Mouse (Mus musculus) forebrain, embryonic 15.5 days (tissue): ENCODE measurements at regions not wholly inside any gene's neighbourhood (a gene's known extent, or its start where the extent isn't known, plus 50 kb on each side); places are given as distances from the start of the nearest gene placed in this dataset.

Experiments
- ATAC-seq: fragments of 200-750 bp; cut with Nextera tagmentation; replicated peaks from 2 replicates; pipeline ENCODE4 v1.8.0; 2017; ENCODE audit warnings: mild to moderate bottlenecking, moderate TSS enrichment, moderate library complexity
- H3K27ac ChIP-seq: fragments of 300-500 bp; sonication (generic); replicated peaks from 2 replicates; pipeline ENCODE4 v1.5.1; 2015; ENCODE audit warnings: mild to moderate bottlenecking, inconsistent platforms
- H3K27me3 ChIP-seq: fragments of 300-500 bp; sonication (generic); 2 replicates; pipeline ENCODE4 v1.6.1; 2015; ENCODE audit warnings: inconsistent platforms
- H3K36me3 ChIP-seq: fragments of 300-500 bp; sonication (generic); 2 replicates; pipeline ENCODE4 v1.6.1; 2015; ENCODE audit warnings: mild to moderate bottlenecking, inconsistent platforms
- H3K4me1 ChIP-seq: fragments of 300-500 bp; sonication (generic); 2 replicates; pipeline ENCODE4 v1.6.1; 2015; ENCODE audit warnings: inconsistent platforms
- H3K4me2 ChIP-seq: fragments of 300-500 bp; sonication (generic); replicated peaks from 2 replicates; pipeline ENCODE4 v1.6.1; 2015; ENCODE audit warnings: mild to moderate bottlenecking, inconsistent platforms
- H3K4me3 ChIP-seq: fragments of 300-500 bp; sonication (generic); 2 replicates; pipeline ENCODE4 v1.5.1; 2015; ENCODE audit warnings: mild to moderate bottlenecking, inconsistent platforms
- H3K9ac ChIP-seq: fragments of 300-500 bp; sonication (generic); replicated peaks from 2 replicates; pipeline ENCODE4 v1.6.1; 2015; ENCODE audit warnings: mild to moderate bottlenecking, inconsistent platforms
- H3K9me3 ChIP-seq: fragments of 300-500 bp; sonication (generic); 2 replicates; pipeline ENCODE4 v1.6.1; 2016; ENCODE audit warnings: inconsistent platforms
- WGBS: fragments of 180-500 bp; shearing (Covaris S2); methylation state at CpG from one replicate; pipeline ENCODE4 v1.1.7; 2015; ENCODE audit warnings: mixed read lengths; 5-methylcytosine and 5-hydroxymethylcytosine counted together

DNA sequence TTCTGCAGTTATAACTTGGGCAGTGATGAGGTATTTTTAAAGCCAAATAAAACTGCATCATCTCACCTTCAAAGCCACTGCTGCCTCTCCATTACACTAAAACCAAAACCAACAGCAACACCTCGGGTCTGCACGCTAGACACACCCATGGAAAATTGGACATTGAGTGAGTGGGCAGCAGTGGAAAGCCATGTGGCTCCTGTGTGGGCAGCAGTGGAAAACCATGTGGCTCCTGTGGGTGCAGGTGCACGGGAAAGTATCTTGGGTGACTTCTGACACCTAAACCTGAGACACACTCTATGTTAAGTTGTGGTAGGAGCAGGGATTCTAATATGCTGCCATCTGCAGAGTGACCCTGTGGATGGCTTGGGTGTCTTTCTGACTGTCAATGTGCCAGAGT lies 245.3 kb downstream of the Tle4 start:
- 95% methylated on average over 3 of the region's 3 CpGs for WGBS
- Histone ChIP-seq H3K36me3 (no peaks in the 10 kb centered on the region), H3K27ac (no peak overlapping the region), H3K9ac (no peak overlapping the region), H3K4me2 (no peak overlapping the region), H3K4me3 (no peak overlapping the region), H3K4me1 (no peaks in the 10 kb centered on the region), H3K27me3 (no peaks in the 10 kb centered on the region), H3K9me3 (no peaks in the 10 kb centered on the region)
- ATAC-seq = no peak

DNA sequence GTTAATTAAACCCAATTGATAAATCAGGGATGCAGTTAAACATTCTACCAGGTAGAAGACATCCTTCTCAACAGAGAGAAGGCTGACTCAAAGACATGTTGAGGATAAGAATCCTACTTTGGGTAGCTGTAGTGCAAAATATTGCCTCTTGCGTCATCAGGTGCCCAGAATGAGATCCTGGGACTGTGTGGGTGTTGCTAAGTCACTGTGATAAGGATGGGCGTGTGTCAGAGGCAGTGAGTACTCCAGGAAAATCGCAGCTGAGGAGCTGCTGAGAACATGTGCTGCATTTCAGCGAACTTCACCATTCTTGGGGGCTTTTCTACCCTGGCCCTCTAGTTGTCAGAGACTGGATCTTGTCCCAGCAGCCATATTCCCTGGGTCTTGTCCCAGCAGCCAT lies 244.7 kb downstream of the Tle4 start:
- Histone ChIP-seq H3K4me1 (no peaks in the 10 kb centered on the region), H3K9ac (no peak overlapping the region), H3K4me3 (no peak overlapping the region), H3K27me3 (no peaks in the 10 kb centered on the region), H3K27ac (no peak overlapping the region), H3K9me3 (no peaks in the 10 kb centered on the region), H3K4me2 (no peak overlapping the region), H3K36me3 (no peaks in the 10 kb centered on the region)
- 95% methylated on average over 4 of the region's 4 CpGs for WGBS
- ATAC-seq = no peak

DNA sequence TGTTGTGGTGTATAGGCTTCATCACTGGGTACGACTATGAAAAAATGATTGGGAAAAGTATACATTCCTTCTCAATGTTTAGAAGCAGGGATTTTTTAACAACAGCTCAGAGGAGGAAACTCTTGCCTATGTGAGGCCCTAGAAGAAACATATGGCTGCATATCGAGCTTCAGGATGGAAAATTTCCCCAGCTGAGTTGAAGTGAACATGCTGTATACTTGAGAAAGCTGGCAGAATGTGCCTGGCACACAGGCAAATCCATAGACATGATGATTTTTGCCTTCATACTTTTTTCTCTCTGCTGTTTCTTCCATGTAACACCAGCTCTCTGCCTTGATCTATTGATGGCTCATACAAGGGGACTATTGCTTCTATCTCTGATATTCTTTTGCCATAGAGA lies 242.7 kb downstream of the Tle4 start:
- Histone ChIP-seq H3K9me3 (no peaks in the 10 kb centered on the region), H3K27ac (no peak overlapping the region), H3K9ac (no peak overlapping the region), H3K4me1 (no peaks in the 10 kb centered on the region), H3K4me2 (no peak overlapping the region), H3K36me3 (no peaks in the 10 kb centered on the region), H3K4me3 (no peak overlapping the region), H3K27me3 (no peaks in the 10 kb centered on the region)
- WGBS = 78% methylated on average over 2 of the region's 2 CpGs
- ATAC-seq = no peak

DNA sequence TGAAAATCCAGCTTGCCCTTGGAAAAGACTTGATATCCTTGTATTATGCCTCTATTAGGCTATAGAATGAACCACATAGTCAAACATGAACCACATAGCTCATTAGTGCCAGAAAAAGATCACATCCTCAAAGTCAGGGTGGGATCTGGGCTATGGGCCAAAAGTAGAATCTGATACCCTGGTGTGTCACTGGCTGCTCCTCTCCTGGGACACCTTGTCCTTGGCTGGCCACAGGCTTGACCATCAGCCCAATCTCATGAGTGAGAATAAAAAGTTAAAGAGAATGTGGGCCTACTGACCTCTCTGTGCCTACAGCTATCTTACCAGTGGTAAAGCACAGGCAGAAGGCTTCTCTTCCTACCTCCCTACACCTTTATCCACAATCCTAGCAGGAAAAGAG lies 241.9 kb downstream of the Tle4 start:
- Histone ChIP-seq H3K9ac (no peak overlapping the region), H3K36me3 (no peaks in the 10 kb centered on the region), H3K27ac (no peak overlapping the region), H3K27me3 (no peaks in the 10 kb centered on the region), H3K9me3 (no peaks in the 10 kb centered on the region), H3K4me3 (no peak overlapping the region), H3K4me1 (no peaks in the 10 kb centered on the region), H3K4me2 (no peak overlapping the region)
- no peak for ATAC-seq

DNA sequence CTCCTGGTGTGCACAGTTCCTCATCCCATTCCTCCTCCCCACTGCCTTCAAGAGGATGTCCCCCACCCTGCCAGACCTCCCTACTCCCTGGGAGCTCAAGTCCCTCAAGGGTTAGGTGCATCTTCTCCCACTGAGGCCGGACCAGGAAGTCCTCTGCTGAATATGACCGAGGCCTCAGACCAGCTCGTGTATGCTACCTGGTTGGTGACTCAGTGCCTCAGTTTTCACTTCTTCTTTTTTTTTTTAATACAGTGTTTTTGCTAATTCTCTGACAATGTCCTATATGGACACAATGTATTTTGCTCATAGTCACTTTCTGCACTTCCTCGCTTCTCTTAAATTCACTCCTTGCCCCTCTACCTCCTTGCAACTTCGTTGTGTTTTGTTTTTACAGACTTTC lies 237.2 kb downstream of the Tle4 start:
- no peaks in the 10 kb centered on the region for H3K4me1 ChIP-seq
- no peak overlapping the region for H3K27ac ChIP-seq
- H3K9ac ChIP-seq = no peak overlapping the region
- WGBS = 93% methylated on average over 5 of the region's 5 CpGs
- H3K36me3 ChIP-seq = no peaks in the 10 kb centered on the region
- no peak overlapping the region for H3K4me2 ChIP-seq
- ATAC-seq = no peak
- H3K4me3 ChIP-seq = no peak overlapping the region
- no peaks in the 10 kb centered on the region for H3K9me3 ChIP-seq
- H3K27me3 ChIP-seq = no peaks in the 10 kb centered on the region

DNA sequence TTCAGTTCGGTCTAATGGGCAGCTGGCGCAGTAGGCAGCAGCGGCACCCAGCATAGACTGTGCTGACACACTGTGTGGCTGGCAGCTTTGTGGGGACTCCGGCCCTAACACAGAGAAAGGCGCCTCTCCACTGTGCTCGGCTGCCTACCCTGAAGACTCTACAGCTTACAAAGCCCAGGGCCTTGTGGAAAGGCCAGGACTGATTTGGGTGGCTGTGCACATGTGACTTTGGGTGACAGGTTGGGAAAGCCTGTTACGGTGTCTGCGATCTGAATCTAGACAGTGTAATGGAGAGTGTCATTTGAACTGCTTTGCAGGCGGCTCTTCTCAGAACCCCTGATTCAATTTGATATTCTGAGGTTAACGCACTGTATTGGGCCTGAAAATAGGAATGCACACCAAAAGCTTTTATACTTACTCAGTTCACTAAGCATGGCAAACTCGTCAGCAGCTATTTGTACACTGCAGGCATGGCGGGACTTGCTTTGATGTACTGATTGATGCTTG lies 228.7 kb downstream of the Tle4 start:
- ATAC-seq = 0 out of 2 replicates have a peak, but pooled peaks have one; percentile 48

DNA sequence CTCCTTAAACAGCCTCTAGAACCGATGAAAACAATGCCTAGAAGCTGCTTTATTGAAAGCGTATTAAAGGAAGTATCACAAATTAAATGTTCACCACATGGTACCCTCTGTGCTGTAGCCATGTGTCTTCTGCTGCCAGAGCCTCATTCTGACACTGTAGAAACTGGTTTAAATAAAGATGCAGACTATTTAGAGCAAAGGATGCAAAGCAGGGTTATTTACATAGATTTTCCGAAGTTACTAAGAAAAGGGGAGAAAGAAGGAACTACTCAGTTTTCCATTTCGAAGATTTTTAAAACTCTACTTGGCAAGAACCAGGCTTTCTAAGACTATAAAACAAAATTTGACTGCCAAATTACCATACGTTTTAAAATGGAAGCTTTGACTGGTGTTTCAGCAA lies 226.5 kb downstream of the Tle4 start:
- peaks cover 5% of the 10 kb centered on the region; the same call in 1 of the 2 replicates for H3K4me1 ChIP-seq
- H3K4me2 ChIP-seq = no peak overlapping the region
- H3K9me3 ChIP-seq = no peaks in the 10 kb centered on the region
- no peak overlapping the region for H3K27ac ChIP-seq
- H3K36me3 ChIP-seq = no peaks in the 10 kb centered on the region
- 78% methylated on average over 5 of the region's 5 CpGs for WGBS
- H3K27me3 ChIP-seq = no peaks in the 10 kb centered on the region
- no peak overlapping the region for H3K9ac ChIP-seq
- H3K4me3 ChIP-seq = no peak overlapping the region
- no peak for ATAC-seq

More for the DNA sequence above, 228.7 kb downstream of the Tle4 start:
- H3K4me1 ChIP-seq = peaks cover 5% of the 10 kb centered on the region; the same call in 1 of the 2 replicates
- no peaks in the 10 kb centered on the region for H3K36me3 ChIP-seq
- H3K27me3 ChIP-seq = no peaks in the 10 kb centered on the region
- no peaks in the 10 kb centered on the region for H3K9me3 ChIP-seq
- no peak overlapping the region for H3K27ac ChIP-seq
- no peak overlapping the region for H3K9ac ChIP-seq
- 49% methylated on average over 12 of the region's 12 CpGs for WGBS
- H3K4me2 ChIP-seq = no peak overlapping the region
- no peak overlapping the region for H3K4me3 ChIP-seq

DNA sequence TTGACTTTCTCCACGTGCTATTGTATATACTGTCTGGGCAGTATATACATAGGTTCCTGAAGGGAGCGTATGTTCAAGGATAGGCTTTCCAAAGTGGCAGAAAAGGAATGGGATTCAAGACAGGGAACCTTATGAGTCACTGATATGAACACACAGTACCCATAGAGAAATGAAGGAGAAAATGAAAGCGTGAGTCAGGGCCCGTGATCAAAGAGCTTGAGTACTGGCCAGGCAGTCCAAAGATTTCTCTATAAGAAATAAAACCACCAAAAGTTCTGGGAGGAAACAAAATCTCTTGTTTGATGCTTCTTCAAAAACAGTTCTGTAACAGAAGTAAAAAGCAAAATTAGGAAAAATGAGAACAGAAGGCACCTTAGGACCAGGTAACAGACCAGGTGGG lies 223.9 kb downstream of the Tle4 start:
- H3K36me3 ChIP-seq = no peaks in the 10 kb centered on the region
- ATAC-seq = no peak
- WGBS = 95% methylated on average over 4 of the region's 4 CpGs
- no peaks in the 10 kb centered on the region for H3K9me3 ChIP-seq
- H3K27me3 ChIP-seq = no peaks in the 10 kb centered on the region
- no peak overlapping the region for H3K4me3 ChIP-seq
- 0 out of 2 replicates have a peak, but pooled peaks cover 2% of the 10 kb centered on the region for H3K4me1 ChIP-seq
- no peak overlapping the region for H3K4me2 ChIP-seq
- H3K9ac ChIP-seq = no peak overlapping the region
- H3K27ac ChIP-seq = no peak overlapping the region

DNA sequence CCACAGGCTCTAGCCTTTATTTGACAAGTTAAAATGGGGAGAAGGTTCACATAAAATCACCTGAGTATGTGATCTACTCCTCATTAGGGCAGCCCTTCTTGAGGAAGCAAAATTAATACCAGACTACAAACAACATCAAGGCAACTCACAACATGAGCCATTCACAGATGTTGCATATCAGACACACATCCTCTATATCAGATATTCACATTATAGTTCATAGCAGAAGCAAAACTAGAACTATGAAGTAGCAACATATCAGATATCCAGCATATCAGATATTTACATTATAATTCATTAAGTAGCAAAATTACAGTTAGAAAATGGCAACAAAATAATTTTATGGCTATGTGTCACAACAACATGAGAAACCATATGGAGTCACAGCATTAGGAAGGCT lies 217.0 kb downstream of the Tle4 start:
- H3K9me3 ChIP-seq = no peaks in the 10 kb centered on the region
- no peak overlapping the region for H3K27ac ChIP-seq
- H3K4me2 ChIP-seq = no peak overlapping the region
- H3K27me3 ChIP-seq = no peaks in the 10 kb centered on the region
- no peak overlapping the region for H3K9ac ChIP-seq
- H3K4me1 ChIP-seq = no peaks in the 10 kb centered on the region
- ATAC-seq = no peak
- H3K4me3 ChIP-seq = no peak overlapping the region
- no peaks in the 10 kb centered on the region for H3K36me3 ChIP-seq

DNA sequence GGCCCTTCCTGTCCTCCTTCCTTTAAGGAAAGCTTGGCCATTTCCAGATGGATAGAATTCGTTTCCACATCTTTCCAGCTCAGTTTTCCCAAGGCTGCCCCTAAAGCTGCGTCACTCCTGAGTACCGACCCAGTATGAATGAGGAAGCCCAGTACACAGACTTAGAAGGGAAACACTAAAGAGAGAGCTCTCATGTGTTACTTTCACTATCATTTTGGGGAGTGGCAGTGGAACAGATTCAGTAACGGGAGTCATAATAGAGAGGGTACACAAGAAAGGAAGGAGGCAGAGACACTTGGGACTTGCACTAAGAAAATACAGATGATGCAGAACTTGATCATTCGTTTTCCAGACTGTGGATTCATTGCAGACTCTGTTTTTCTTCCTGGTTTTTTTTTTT lies 210.1 kb downstream of the Tle4 start:
- H3K27me3 ChIP-seq = no peaks in the 10 kb centered on the region
- no peak for ATAC-seq
- no peak overlapping the region for H3K9ac ChIP-seq
- H3K9me3 ChIP-seq = no peaks in the 10 kb centered on the region
- no peak overlapping the region for H3K4me2 ChIP-seq
- 86% methylated on average over 5 of the region's 5 CpGs for WGBS
- H3K27ac ChIP-seq = no peak overlapping the region
- no peaks in the 10 kb centered on the region for H3K36me3 ChIP-seq
- peaks cover 6% of the 10 kb centered on the region; the same call in 1 of the 2 replicates for H3K4me1 ChIP-seq
- no peak overlapping the region for H3K4me3 ChIP-seq

DNA sequence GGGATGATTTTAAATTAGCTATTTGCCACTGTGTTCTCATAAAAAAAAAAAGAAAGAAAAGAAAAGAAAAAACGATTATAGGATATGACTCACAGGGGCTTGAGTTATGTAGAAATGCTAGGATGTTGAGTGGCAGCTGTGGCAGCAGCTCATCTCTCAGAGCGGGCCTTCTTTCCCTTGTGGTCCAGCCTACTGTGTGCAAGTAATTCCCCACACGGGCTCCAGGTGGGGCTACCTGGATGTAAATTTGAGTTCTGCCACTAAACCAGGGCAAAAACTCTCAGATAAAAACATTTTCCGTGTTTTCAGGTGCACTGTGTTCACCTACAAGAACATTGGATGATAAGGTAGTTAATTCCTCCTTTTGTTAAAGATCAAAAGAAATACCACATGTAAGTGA lies 209.3 kb downstream of the Tle4 start:
- no peak overlapping the region for H3K4me3 ChIP-seq
- no peak overlapping the region for H3K9ac ChIP-seq
- no peaks in the 10 kb centered on the region for H3K27me3 ChIP-seq
- peaks cover 6% of the 10 kb centered on the region; the same call in 1 of the 2 replicates for H3K4me1 ChIP-seq
- H3K36me3 ChIP-seq = no peaks in the 10 kb centered on the region
- H3K9me3 ChIP-seq = no peaks in the 10 kb centered on the region
- ATAC-seq = no peak
- 44% methylated on average over 4 of the region's 4 CpGs for WGBS
- H3K27ac ChIP-seq = no peak overlapping the region
- no peak overlapping the region for H3K4me2 ChIP-seq

DNA sequence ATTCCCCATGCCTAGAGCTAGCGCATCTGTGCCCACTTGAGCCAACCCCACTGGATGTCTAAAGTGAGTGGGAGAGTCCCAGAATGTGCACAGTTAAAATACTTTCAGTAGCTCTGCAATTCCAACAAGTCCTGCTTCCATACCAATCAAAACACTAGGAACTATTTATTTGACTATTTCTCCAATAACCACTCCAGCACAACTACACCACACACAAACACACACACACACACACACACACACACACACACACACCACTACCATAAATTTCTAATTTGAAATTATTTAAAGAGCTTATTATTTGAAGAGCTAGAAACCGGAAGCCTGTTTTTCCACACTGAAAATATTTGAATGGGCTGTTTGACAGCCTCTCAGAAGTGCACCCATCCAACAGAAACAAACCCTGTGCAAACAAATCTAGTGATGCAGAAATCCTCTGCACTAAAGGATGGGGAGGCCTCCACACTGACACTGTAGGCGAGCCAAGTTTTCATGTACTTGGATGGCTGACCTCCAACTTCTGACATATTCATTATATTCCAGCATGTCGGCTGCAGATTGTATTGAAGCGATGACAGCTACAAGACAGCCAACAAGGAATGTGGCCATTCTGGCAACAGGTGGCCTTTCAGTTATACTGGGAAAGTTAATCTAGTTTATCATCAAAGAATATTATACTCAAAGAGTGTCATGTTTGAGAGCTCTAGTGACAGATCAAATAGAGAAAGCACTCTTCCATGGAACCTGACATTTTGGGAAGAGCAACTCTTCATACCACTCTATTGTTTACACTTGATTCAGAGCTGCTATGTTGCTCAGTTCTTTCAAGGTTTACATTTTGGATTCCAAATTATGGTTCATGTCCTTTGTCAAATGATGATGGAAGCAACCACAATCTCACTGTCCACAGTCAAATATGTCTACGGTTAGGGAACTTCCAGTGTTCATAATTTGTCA lies 207.7 kb downstream of the Tle4 start:
- ATAC-seq = peak; percentile 51; the same call in 1 of the 2 replicates
- H3K27ac ChIP-seq = no peak overlapping the region
- H3K4me1 ChIP-seq = peaks cover 6% of the 10 kb centered on the region; the same call in 1 of the 2 replicates
- no peak overlapping the region for H3K4me3 ChIP-seq
- H3K9me3 ChIP-seq = no peaks in the 10 kb centered on the region
- WGBS = 59% methylated on average over 6 of the region's 6 CpGs
- no peaks in the 10 kb centered on the region for H3K27me3 ChIP-seq
- no peaks in the 10 kb centered on the region for H3K36me3 ChIP-seq
- H3K9ac ChIP-seq = no peak overlapping the region
- no peak overlapping the region for H3K4me2 ChIP-seq
